Mouse (Mus musculus): ENCODE measurements around the gene Jmjd1c. TPM values are rescaled to one million over a fixed set of nuclear protein-coding genes. Genes with fewer than 3 reads are reported as not detected.

Jmjd1c gene
- total RNA-seq (2014; fragmentation: Nextera tagmentation) (82.9 and 89.7 TPM in 2 replicates), total RNA-seq (2017) (57.8 and 69.4 TPM in 2 replicates)

DNA sequence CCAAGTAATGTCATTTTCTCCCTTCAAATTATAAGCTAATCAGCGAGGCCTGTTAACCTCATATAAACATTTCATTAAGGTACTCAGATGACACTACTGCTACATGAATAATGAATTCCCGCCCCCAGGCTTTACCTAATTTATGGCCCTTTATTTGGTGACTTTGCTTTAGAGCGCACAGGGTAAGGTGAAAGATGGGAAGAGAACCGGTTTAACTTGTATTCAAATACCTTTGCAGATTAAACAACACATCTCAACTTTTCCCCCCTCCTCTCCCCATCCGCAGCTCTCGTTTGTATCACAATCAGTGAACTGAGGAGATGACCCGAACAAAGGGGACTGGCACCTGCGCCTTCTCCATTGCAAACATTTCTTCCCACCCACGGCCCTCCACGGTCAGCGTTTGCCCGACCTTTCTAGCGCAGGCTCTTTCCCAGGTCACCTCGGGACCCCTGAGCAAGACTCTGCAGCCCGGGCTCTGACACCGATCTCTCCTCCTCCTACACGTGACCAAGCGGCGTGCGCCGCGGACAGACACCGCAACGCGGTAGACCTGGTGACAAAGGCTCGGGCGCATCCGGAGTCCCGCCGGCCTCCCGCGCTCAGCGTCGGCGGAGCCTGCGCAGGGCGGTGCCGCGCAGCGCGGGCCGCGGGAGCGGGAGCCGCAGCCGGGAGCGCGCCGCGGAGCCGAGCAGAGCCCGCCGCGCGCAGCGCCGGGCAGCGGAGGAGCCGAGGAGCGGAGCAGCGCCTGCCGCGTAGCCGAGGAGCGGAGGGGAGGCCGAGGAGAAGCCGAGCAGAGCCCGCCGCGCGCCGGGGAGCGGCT is at the start of gene Jmjd1c:
Gene Jmjd1c, plus strand, starts transcription at position 328 of the 823 bp plus-strand sequence.
- peak; percentile 64 for ATAC-seq (replicated peaks; ENCODE audit: poor library complexity, severe bottlenecking)

DNA sequence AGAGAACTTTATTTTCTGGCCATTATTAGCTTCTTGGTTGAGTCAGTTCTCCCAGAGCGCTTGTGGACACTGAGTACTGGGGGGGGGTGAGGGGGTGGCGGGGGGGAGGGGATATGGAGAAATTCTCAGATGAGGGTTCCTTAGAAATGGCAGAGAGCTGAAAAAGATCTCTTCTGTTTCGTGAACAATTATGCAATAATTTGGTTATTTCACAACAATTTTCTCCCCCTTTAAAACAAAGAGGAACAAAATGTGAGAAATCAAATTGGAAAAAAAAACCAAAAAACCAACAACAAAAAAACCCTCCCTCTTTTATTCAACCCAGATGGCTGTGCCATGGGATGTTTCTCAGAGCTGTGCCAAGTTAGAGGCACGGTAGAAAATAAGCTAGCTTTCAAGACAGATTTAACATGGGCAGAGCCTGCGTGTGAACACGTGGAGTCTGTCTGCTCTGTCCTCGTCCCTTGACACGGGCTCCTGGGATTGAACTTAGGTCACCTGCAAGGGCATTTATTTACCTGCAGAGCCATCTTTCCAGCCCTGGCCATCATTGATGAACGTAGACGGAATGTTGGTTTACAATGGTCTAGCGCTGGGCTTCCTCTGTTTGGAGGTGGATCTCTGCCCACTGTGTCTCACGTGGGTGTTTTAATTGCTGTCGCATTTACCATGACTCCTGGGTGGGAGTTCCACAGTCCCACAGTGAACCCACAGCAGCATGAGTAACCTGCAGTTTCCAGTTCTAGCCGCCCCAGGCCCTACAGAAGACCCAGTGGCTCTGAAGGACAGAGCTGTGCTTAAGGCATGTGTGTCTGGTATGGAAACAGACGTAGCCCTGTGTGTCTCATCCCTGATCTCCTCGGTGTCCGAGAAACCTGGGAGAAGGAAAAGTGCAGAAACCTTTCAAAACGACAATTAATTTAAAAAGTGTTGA is 47.9 kb upstream of the Jmjd1c start:
- ATAC-seq (replicated peaks; ENCODE audit: poor library complexity, severe bottlenecking) = peak; percentile 47

DNA sequence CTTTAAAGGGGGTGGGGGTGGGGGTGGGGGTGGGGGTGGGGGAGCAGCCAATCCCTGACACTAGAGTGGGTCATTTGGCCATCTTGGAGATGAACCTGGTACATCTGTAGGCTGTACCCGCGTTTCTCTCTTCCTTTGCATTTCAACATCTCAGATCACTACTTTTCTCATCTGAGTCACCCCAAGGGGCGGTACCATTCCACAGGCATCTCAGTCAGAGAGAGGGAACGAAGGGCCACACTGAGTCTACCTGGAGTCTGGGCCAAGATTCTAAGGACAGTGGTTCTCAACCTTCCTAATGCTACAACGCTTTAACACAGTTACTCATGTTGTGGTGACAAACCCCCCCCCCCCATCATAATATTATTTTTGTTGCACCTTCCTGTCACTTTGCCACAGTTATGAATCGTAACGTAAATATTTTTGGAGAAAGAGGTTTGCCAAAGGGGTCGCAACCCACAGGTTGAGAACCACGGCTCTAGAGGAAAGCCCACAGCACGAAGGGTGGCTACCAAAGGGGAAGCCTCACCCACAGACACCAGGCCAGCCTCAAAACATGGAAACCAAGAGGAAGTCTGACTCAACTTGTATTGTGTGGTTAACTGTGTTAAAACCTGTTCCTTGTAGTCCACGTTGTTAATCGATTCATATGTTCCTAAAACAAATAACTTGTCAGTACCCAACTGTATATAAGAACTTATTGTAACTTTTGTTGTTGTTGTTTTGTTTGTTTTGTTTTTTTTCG is 46.9 kb upstream of the Jmjd1c start:
- peak; percentile 85 for ATAC-seq (replicated peaks; ENCODE audit: poor library complexity, severe bottlenecking)

DNA sequence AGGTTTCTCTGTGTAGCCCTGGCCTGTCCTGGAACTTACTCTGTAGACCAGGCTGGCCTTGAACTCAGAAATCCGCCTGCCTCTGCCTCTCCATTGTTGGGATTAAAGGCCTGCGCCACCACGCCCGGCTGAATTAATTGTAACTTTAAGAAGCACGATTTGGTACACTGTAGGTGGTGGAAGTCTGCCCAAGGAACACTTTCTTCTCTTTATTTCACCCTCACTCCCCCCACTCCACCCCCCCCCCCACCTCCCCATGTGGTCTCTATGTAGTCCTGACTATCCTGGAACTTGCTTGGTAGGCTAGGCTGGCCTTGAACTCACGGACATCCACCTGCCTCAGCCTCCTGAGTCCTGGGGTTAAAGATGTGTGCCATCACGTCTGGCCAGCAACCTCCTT is 46.3 kb upstream of the Jmjd1c start:
- no peak for ATAC-seq (replicated peaks; ENCODE audit: poor library complexity, severe bottlenecking)

- no peak for ATAC-seq (replicated peaks; ENCODE audit: poor library complexity, severe bottlenecking)
Observed at GRCm38 (mm10) chr10:67050766-67051165, 45.2 kb upstream of the Jmjd1c start.

GRCm38 (mm10) chr10:67051466-67051865 is 44.5 kb upstream of the Jmjd1c start:
- no peak for ATAC-seq (replicated peaks; ENCODE audit: poor library complexity, severe bottlenecking)

GRCm38 (mm10) chr10:67052429-67052828 is 43.5 kb upstream of the Jmjd1c start:
- ATAC-seq (replicated peaks; ENCODE audit: poor library complexity, severe bottlenecking) = peak; percentile 55

- ATAC-seq (replicated peaks; ENCODE audit: poor library complexity, severe bottlenecking) = no peak
Observed at GRCm38 (mm10) chr10:67053475-67053874, 42.5 kb upstream of the Jmjd1c start.

- ATAC-seq (replicated peaks; ENCODE audit: poor library complexity, severe bottlenecking) = no peak
Observed at GRCm38 (mm10) chr10:67055867-67056856, 39.8 kb upstream of the Jmjd1c start.

GRCm38 (mm10) chr10:67057208-67057607 is 38.7 kb upstream of the Jmjd1c start:
- ATAC-seq (replicated peaks; ENCODE audit: poor library complexity, severe bottlenecking) = no peak

DNA sequence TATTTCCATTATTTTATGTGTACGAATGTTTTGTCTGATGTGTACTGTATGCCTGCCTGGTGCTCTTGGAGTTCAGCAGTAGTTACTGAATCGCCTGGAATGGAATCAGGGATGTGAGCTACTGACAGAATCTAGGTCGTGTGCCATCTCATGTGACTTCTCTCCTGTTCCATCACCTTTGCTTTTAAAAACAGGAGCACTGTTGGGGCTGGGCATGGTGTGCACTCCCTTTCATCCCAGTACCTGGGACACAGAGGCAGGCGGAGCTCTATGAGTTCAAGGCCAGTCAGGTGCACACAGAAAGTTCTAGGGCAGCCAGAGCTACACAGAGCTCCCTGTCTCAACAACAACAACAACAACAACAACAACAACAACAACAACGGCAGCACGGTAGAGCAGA is 38.2 kb upstream of the Jmjd1c start:
- ATAC-seq (replicated peaks; ENCODE audit: poor library complexity, severe bottlenecking) = no peak

- ATAC-seq (replicated peaks; ENCODE audit: poor library complexity, severe bottlenecking) = no peak
Observed at GRCm38 (mm10) chr10:67058297-67058696, 37.6 kb upstream of the Jmjd1c start.

DNA sequence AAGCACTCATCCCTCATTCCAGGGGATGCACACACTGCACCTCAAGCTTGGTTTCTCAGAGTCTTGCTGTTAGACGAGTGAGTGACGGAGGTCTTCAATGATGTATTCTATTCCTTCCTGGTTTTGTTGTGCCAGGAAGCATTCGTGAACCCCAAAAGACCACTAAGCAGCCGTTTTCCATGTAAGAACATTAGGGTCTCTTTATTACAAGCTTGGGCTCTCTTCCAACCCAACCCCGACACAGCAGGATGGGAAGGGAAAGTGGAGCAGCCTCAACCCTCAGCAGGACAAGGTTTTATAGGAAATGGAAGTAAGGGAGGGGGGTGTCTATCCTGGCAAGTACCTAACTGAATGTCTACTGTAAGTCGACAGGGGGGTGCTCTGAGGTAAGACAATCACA is 37.2 kb upstream of the Jmjd1c start:
- no peak for ATAC-seq (replicated peaks; ENCODE audit: poor library complexity, severe bottlenecking)

DNA sequence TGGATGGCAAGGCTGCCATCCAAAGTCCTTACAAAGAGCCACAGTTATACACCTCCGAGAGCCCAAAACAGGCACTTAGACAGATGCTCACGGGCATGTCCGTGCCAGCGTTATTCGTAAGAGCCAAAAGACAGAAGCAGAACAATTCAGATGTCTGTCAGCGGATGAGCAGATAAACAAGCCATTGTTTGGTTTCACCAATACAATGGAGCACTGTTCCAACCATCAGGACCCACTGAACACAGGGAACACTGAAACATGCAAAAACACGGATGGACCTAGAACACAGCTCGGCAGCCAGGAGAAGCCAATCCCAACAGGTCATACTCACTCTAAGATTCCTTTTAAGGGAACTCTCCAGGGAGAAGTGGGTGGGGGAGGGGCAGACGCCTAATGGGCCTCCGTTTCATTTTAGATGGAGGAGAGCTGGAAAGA is 34.5 kb upstream of the Jmjd1c start:
- ATAC-seq (replicated peaks; ENCODE audit: poor library complexity, severe bottlenecking) = no peak

DNA sequence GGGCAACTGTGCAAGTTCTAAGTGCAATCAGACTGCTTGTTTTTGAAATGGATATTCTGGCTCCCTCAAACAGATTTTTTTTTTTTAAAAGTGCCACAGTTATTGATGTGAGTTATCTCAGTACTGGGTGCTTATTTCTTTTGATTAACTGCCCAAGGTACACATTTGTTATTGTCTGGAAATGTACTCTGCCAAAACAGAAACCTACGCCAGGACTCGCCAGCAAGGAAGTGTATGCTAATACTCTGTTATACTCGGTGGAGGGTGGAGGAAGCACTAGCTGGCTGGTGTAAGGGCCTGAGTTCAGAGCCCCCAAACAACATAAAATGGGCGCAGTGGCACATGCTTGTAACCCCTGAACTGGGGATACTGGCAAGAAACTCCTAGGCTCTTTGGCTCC is 34.1 kb upstream of the Jmjd1c start:
- ATAC-seq (replicated peaks; ENCODE audit: poor library complexity, severe bottlenecking) = no peak

- ATAC-seq (replicated peaks; ENCODE audit: poor library complexity, severe bottlenecking) = no peak
Observed at GRCm38 (mm10) chr10:67065277-67065887, 30.5 kb upstream of the Jmjd1c start.

DNA sequence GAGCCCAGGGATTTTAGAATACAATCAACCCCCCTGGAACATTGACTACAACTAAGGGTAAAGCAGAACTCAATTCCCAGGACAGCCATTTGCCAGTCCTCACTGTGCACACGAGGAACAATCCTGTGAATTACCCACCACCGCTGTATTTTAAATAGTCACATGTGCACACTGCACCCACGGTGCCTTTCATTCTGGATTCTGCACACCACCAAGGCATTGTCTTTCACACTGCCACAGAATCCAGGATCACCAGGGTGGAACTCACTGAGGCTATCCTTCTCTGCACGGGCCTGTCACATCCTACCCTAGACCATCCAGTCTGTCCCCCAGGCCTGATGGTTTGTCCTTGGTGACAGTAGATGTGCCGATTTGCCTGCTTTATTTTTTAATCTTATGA is 30.0 kb upstream of the Jmjd1c start:
- no peak for ATAC-seq (replicated peaks; ENCODE audit: poor library complexity, severe bottlenecking)

GRCm38 (mm10) chr10:67066421-67066820 is 29.5 kb upstream of the Jmjd1c start:
- peak; percentile 58 for ATAC-seq (replicated peaks; ENCODE audit: poor library complexity, severe bottlenecking)

GRCm38 (mm10) chr10:67069013-67069412 is 26.9 kb upstream of the Jmjd1c start:
- peak; percentile 87 for ATAC-seq (replicated peaks; ENCODE audit: poor library complexity, severe bottlenecking)

Data from granulocyte monocyte progenitor cell, adult 5-6 weeks (primary cell).